8 mouse cellular contexts compared by ENCODE assay signal in genomic region chr17:23559767-23560166, GRCm38 (mm10). TPM values are rescaled to one million over a fixed set of nuclear protein-coding genes. Genes with fewer than 3 reads are reported as not detected.
DNase-seq lines count a peak whose midpoint lies in the region; ATAC-seq and TF ChIP-seq lines count a peak whose summit lies in the region.

No protein-coding gene starts in this region.

- 0 out of 2 replicates have a peak, but pooled peaks cover 3% of the 10 kb centered on the region for H3K4me1 ChIP-seq in hindbrain, postnatal 0 days (ENCODE audit: insufficient read depth, low read length)
- peaks cover 8% of the 10 kb centered on the region for H3K4me1 ChIP-seq in hindbrain, embryonic 14.5 days (replicated peaks; ENCODE audit: control insufficient read depth, insufficient read depth, low read length)
- H3K4me1 ChIP-seq in lung, adult 2 months (ENCODE audit: control insufficient read depth, insufficient read depth, low read length): peaks cover 1% of the 10 kb centered on the region; the same call in 1 of the 2 replicates

- peak; percentile 57 for TF ChIP-seq CTCF in hindbrain, postnatal 0 days (IDR thresholded peaks at IDR 0.05; ENCODE audit: low read depth)
- peak; percentile 54; the same call in 1 of the 2 replicates for TF ChIP-seq CTCF in lung, adult 2 months (IDR thresholded peaks at IDR 0.05; ENCODE audit: insufficient read depth, low read length)

- H3K36me3 ChIP-seq in hindbrain, postnatal 0 days (ENCODE audit: insufficient read depth, low read length): peaks cover 40% of the 10 kb centered on the region
- H3K36me3 ChIP-seq in hindbrain, embryonic 14.5 days (replicated peaks; ENCODE audit: control insufficient read depth, insufficient read depth): peaks cover 59% of the 10 kb centered on the region

- H3K4me3 ChIP-seq in hindbrain, postnatal 0 days (ENCODE audit: low read length): no peak overlapping the region
- H3K4me3 ChIP-seq in hindbrain, embryonic 14.5 days (replicated peaks; ENCODE audit: low read length): no peak overlapping the region
- no peak overlapping the region for H3K4me3 ChIP-seq in lung, adult 2 months (replicated peaks; ENCODE audit: extremely low read depth, low read depth, low read length)

- WGBS in hindbrain, postnatal 0 days: 49% methylated on average over 11 of the region's 11 CpGs
- 57% methylated on average over 11 of the region's 11 CpGs for WGBS in hindbrain, embryonic 14.5 days
- WGBS in lung, adult 2 months: 57% methylated on average over 11 of the region's 11 CpGs

- ATAC-seq in hindbrain, postnatal 0 days: no peak
- ATAC-seq in hindbrain, embryonic 14.5 days (ENCODE audit: low FRiP score): no peak
- no peak for ATAC-seq in inflammation-experienced regulatory T-cells, adult 6 months

- H3K4me2 ChIP-seq in hindbrain, postnatal 0 days (ENCODE audit: low read depth, low read length): no peak overlapping the region
- H3K4me2 ChIP-seq in hindbrain, embryonic 14.5 days (replicated peaks): no peak overlapping the region

- no peaks in the 10 kb centered on the region for H3K27me3 ChIP-seq in hindbrain, postnatal 0 days (ENCODE audit: insufficient read depth, low read length)
- H3K27me3 ChIP-seq in hindbrain, embryonic 14.5 days (ENCODE audit: control insufficient read depth, insufficient read depth, low read length): no peaks in the 10 kb centered on the region

- TF ChIP-seq POLR2A in lung, adult 2 months (IDR thresholded peaks at IDR 0.05; ENCODE audit: borderline replicate concordance, extremely low read depth, low read depth, low read length): no peak

- H3K9me3 ChIP-seq in hindbrain, postnatal 0 days (ENCODE audit: low read length): no peaks in the 10 kb centered on the region
- no peaks in the 10 kb centered on the region for H3K9me3 ChIP-seq in hindbrain, embryonic 14.5 days (ENCODE audit: control insufficient read depth, low read length)

- H3K27ac ChIP-seq in hindbrain, postnatal 0 days: no peak overlapping the region
- H3K27ac ChIP-seq in hindbrain, embryonic 14.5 days: no peak overlapping the region

- no peak for DNase-seq in hindbrain, postnatal 0 days (ENCODE audit: low spot score)
- no peak for DNase-seq in hindbrain, embryonic 14.5 days (ENCODE audit: low spot score)
- peak; percentile 33 for DNase-seq in urinary bladder, postnatal 25 days (ENCODE audit: low spot score)
- no peak for DNase-seq in urinary bladder, postnatal 4 days (ENCODE audit: low spot score in 2 of 2)
- peak; percentile 24 to 33 for DNase-seq in cerebellum, postnatal 36 days
- DNase-seq in lung, adult 2 months: no peak
- DNase-seq in thymus, postnatal 4 days: peak; percentile 87

- H3K9ac ChIP-seq in hindbrain, postnatal 0 days (replicated peaks; ENCODE audit: low read length): no peak overlapping the region
- H3K9ac ChIP-seq in hindbrain, embryonic 14.5 days: no peak overlapping the region

RNA-seq across cellular contexts. Expression of gene Zfp213, which starts 4.3 kb away (rescaled TPM):
- 17.1 and 28.1 TPM in 2 replicates for total RNA-seq in hindbrain, postnatal 0 days (2014; rRNA removed)
- polyA plus RNA-seq in hindbrain, postnatal 0 days (2015; fragmentation: Nextera tagmentation; extraction: Ambion mirVana): 9.4 and 10.3 TPM in 2 replicates
- polyA plus RNA-seq in hindbrain, embryonic 14.5 days (2014; fragmentation: Nextera tagmentation; extraction: Ambion mirVana): 15.4 and 15.6 TPM in 2 replicates
- 13.4 and 14.0 TPM in 2 replicates for polyA plus RNA-seq in lung, adult 2 months (2012; rRNA removed)
- polyA plus RNA-seq in inflammation-experienced regulatory T-cells, adult 6 months (2017; shearing (Covaris generic)): 1 to 10 TPM; 4.0 to 5.5 (median 4.8) TPM

RNA-seq across cellular contexts. Expression of gene Zfp13, which starts 39.5 kb away (rescaled TPM):
- total RNA-seq in hindbrain, postnatal 0 days (2014; rRNA removed): 37.6 and 44.0 TPM in 2 replicates
- polyA plus RNA-seq in hindbrain, postnatal 0 days (2015; fragmentation: Nextera tagmentation; extraction: Ambion mirVana): 21.5 and 21.6 TPM in 2 replicates
- polyA plus RNA-seq in hindbrain, embryonic 14.5 days (2014; fragmentation: Nextera tagmentation; extraction: Ambion mirVana): 20.3 and 21.4 TPM in 2 replicates
- 14.9 and 15.2 TPM in 2 replicates for polyA plus RNA-seq in lung, adult 2 months (2012; rRNA removed)
- under 1 TPM in 1 of 3 experiments, not detected in 2; 0.71 TPM for polyA plus RNA-seq in inflammation-experienced regulatory T-cells, adult 6 months (2017; shearing (Covaris generic))

RNA-seq across cellular contexts. Expression of gene Zscan10, which starts 40.9 kb away (rescaled TPM):
- 0.10 TPM in 1 of 2 replicates, not detected in the other for total RNA-seq in hindbrain, postnatal 0 days (2014; rRNA removed)
- 0.14 and 0.26 TPM in 2 replicates for polyA plus RNA-seq in hindbrain, postnatal 0 days (2015; fragmentation: Nextera tagmentation; extraction: Ambion mirVana)
- 0.25 and 0.27 TPM in 2 replicates for polyA plus RNA-seq in hindbrain, embryonic 14.5 days (2014; fragmentation: Nextera tagmentation; extraction: Ambion mirVana)
- 0.06 TPM in 1 of 2 replicates, not detected in the other for polyA plus RNA-seq in lung, adult 2 months (2012; rRNA removed)
- polyA plus RNA-seq in inflammation-experienced regulatory T-cells, adult 6 months (2017; shearing (Covaris generic)): 1 to 10 TPM in 2 of 3 experiments, under 1 TPM in 1; 0.73 to 3.1 (median 1.2) TPM

Comparison
In these comparisons a context has a peak if more than half of its experiments do, and no peak if none do; other contexts are left out.
1. DNase-seq: peak in urinary bladder, postnatal 25 days (single experiment), cerebellum, postnatal 36 days (2 of 2) and thymus, postnatal 4 days (single experiment); none in hindbrain, postnatal 0 days (single experiment), hindbrain, embryonic 14.5 days (single experiment), urinary bladder, postnatal 4 days (0 of 2) and lung, adult 2 months (single experiment).